24 mouse cellular contexts compared by ENCODE assay signal in the genomic region with DNA sequence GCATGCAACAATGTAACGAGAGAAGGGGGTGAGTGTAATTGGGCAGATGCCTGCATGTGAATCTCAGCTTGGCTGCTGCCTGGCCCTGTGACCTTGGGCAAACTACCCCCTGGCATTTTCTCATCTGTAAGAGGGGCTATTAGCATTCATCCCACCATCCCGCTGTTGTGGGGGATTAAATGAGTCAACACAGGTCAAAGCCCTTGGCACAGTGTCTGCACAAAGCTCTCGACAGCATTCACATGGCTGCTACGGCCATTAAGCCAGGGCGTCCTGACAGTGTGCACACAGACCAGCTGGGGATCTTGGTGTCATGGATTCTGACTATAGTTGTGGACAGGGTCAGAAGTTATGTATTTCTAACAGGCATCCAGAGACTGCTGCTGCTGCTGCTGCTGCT. TPM values are rescaled to one million over a fixed set of nuclear protein-coding genes. Genes with fewer than 3 reads are reported as not detected.
A peak's percentile ranks its signal among the peaks of the same experiment; 100 is the strongest.
DNase-seq lines count a peak whose midpoint lies in the region; ATAC-seq and TF ChIP-seq lines count a peak whose summit lies in the region.
"Had no signal": no experiment of that assay in that cellular context is flagged by ENCODE, and none has a peak within 500 bp of the region (broad histone marks: within the 10 kb centered on the region; RNA-seq: fewer than 3 reads in every experiment).

No protein-coding gene starts in this region.

- H3K9ac ChIP-seq in hindbrain, embryonic 11.5 days (ENCODE audit: low read depth, low read length) = no peak overlapping the region
- no peak overlapping the region for H3K9ac ChIP-seq in midbrain, embryonic 11.5 days (ENCODE audit: low read length)
- H3K9ac ChIP-seq in neural tube, embryonic 14.5 days (replicated peaks; ENCODE audit: low read depth, low read length) = no peak overlapping the region
- no peak overlapping the region for H3K9ac ChIP-seq in liver, postnatal 0 days (replicated peaks)
- H3K9ac ChIP-seq: embryonic facial prominence, embryonic 15.5 days; forebrain, embryonic 13.5 days had no signal

- no peaks in the 10 kb centered on the region for H3K36me3 ChIP-seq in hindbrain, embryonic 11.5 days (ENCODE audit: control insufficient read depth, insufficient read depth, low read length)
- no peaks in the 10 kb centered on the region for H3K36me3 ChIP-seq in midbrain, embryonic 11.5 days (ENCODE audit: control insufficient read depth, insufficient read depth, low read length)
- H3K36me3 ChIP-seq in neural tube, embryonic 14.5 days (ENCODE audit: control insufficient read depth, insufficient read depth, low read length) = no peaks in the 10 kb centered on the region
- H3K36me3 ChIP-seq in liver, postnatal 0 days (replicated peaks; ENCODE audit: insufficient read depth, low read length) = no peaks in the 10 kb centered on the region
- H3K36me3 ChIP-seq: embryonic facial prominence, embryonic 15.5 days had no signal

- ATAC-seq in hindbrain, embryonic 11.5 days (ENCODE audit: low FRiP score) = no peak
- ATAC-seq in midbrain, embryonic 11.5 days (ENCODE audit: low FRiP score) = peak; percentile 79
- 0 out of 2 replicates have a peak, but pooled peaks have one; percentile 22 for ATAC-seq in neural tube, embryonic 14.5 days (ENCODE audit: low read depth)
- no peak for ATAC-seq in megakaryocyte-erythroid progenitor cell, adult 5-6 weeks (replicated peaks; ENCODE audit: low FRiP score, low TSS enrichment, poor library complexity, severe bottlenecking)
- no peak for ATAC-seq in liver, postnatal 0 days
- ATAC-seq: intestine, postnatal 0 days had no signal

- no peak for TF ChIP-seq EP300 in liver, postnatal 0 days (IDR thresholded peaks at IDR 0.05; ENCODE audit: low read depth)

- WGBS in hindbrain, embryonic 11.5 days = 29% methylated on average over 5 of the region's 5 CpGs
- WGBS in midbrain, embryonic 11.5 days = 15% methylated on average over 5 of the region's 5 CpGs
- 17% methylated on average over 5 of the region's 5 CpGs for WGBS in neural tube, embryonic 14.5 days
- 59% methylated on average over 5 of the region's 5 CpGs for WGBS in liver, postnatal 0 days (ENCODE audit: insufficient replicate concordance)

- DNase-seq in embryo, embryonic 10 days (ENCODE audit: low spot score) = peak; percentile 17
- no peak for DNase-seq in embryo, embryonic 9.5 days (ENCODE audit: extremely low spot score)
- peak; percentile 37 for DNase-seq in hindbrain, embryonic 11.5 days (ENCODE audit: low spot score)
- peak; percentile 89 for DNase-seq in midbrain, embryonic 11.5 days (ENCODE audit: low spot score, missing footprints)
- DNase-seq in liver, postnatal 0 days = no peak
- no peak for DNase-seq in left cerebral cortex, adult 2 months (ENCODE audit: extremely low spot score in 1 of 2, low spot score in 2 of 2)
- DNase-seq: cerebellum, adult 2 months; thymus, postnatal 36 days had no signal

- no peaks in the 10 kb centered on the region for H3K9me3 ChIP-seq in hindbrain, embryonic 11.5 days (ENCODE audit: control insufficient read depth, low read length)
- H3K9me3 ChIP-seq in midbrain, embryonic 11.5 days (ENCODE audit: control insufficient read depth, low read length) = no peaks in the 10 kb centered on the region
- H3K9me3 ChIP-seq in neural tube, embryonic 14.5 days (ENCODE audit: control insufficient read depth, low read length) = no peaks in the 10 kb centered on the region
- H3K9me3 ChIP-seq in liver, postnatal 0 days (ENCODE audit: low read length) = no peaks in the 10 kb centered on the region
- H3K9me3 ChIP-seq: embryonic facial prominence, embryonic 15.5 days; forebrain, embryonic 13.5 days; megakaryocyte, embryonic 14.5 days had no signal

- H3K27ac ChIP-seq in hindbrain, embryonic 11.5 days (ENCODE audit: low read depth, low read length) = no peak overlapping the region
- peak overlapping the region; percentile 2; the same call in 1 of the 2 replicates for H3K27ac ChIP-seq in midbrain, embryonic 11.5 days (ENCODE audit: low read depth, low read length)
- H3K27ac ChIP-seq in neural tube, embryonic 14.5 days (ENCODE audit: low read depth, low read length) = no peak overlapping the region; the same call in 1 of the 2 replicates
- no peak overlapping the region for H3K27ac ChIP-seq in liver, postnatal 0 days (ENCODE audit: low read depth)
- no peak overlapping the region for H3K27ac ChIP-seq in left cerebral cortex, adult 2 months
- H3K27ac ChIP-seq: embryonic facial prominence, embryonic 15.5 days; forebrain, embryonic 13.5 days had no signal

- no peak overlapping the region for H3K4me2 ChIP-seq in hindbrain, embryonic 11.5 days (replicated peaks; ENCODE audit: low read depth, low read length)
- no peak overlapping the region for H3K4me2 ChIP-seq in midbrain, embryonic 11.5 days
- H3K4me2 ChIP-seq in neural tube, embryonic 14.5 days (ENCODE audit: low read depth, low read length) = no peak overlapping the region
- no peak overlapping the region for H3K4me2 ChIP-seq in liver, postnatal 0 days (ENCODE audit: low read depth, low read length)
- H3K4me2 ChIP-seq: embryonic facial prominence, embryonic 15.5 days; forebrain, embryonic 13.5 days had no signal

- no peaks in the 10 kb centered on the region for H3K27me3 ChIP-seq in hindbrain, embryonic 11.5 days (ENCODE audit: control insufficient read depth, insufficient read depth, low read length)
- no peaks in the 10 kb centered on the region for H3K27me3 ChIP-seq in midbrain, embryonic 11.5 days (ENCODE audit: control insufficient read depth, insufficient read depth, low read length)
- H3K27me3 ChIP-seq in neural tube, embryonic 14.5 days (ENCODE audit: control insufficient read depth, insufficient read depth, low read length) = no peaks in the 10 kb centered on the region
- no peaks in the 10 kb centered on the region for H3K27me3 ChIP-seq in liver, postnatal 0 days (ENCODE audit: insufficient read depth, low read length)

- H3K4me3 ChIP-seq in hindbrain, embryonic 11.5 days (ENCODE audit: low read depth, low read length) = no peak overlapping the region
- no peak overlapping the region for H3K4me3 ChIP-seq in midbrain, embryonic 11.5 days (ENCODE audit: low read depth, low read length)
- no peak overlapping the region for H3K4me3 ChIP-seq in neural tube, embryonic 14.5 days (ENCODE audit: low read depth, low read length)
- H3K4me3 ChIP-seq in liver, postnatal 0 days (ENCODE audit: low read depth, low read length) = no peak overlapping the region
- no peak overlapping the region for H3K4me3 ChIP-seq in left cerebral cortex, adult 2 months
- H3K4me3 ChIP-seq: embryonic facial prominence, embryonic 15.5 days; forebrain, embryonic 13.5 days; megakaryocyte, embryonic 14.5 days had no signal

- no peak for TF ChIP-seq CTCF in liver, postnatal 0 days (IDR thresholded peaks at IDR 0.05; ENCODE audit: low read depth)
- no peak for TF ChIP-seq CTCF in left cerebral cortex, adult 2 months (IDR thresholded peaks at IDR 0.05)

- intact Hi-C loops in left cerebral cortex, adult 2 months (cut with DNase I) = no loop called here

- H3K4me1 ChIP-seq in hindbrain, embryonic 11.5 days (replicated peaks; ENCODE audit: control insufficient read depth, insufficient read depth, low read length) = peaks cover 4% of the 10 kb centered on the region; the same call in 1 of the 2 replicates
- peaks cover 15% of the 10 kb centered on the region for H3K4me1 ChIP-seq in midbrain, embryonic 11.5 days (ENCODE audit: control insufficient read depth, insufficient read depth, low read length)
- peaks cover 13% of the 10 kb centered on the region; the same call in 1 of the 2 replicates for H3K4me1 ChIP-seq in neural tube, embryonic 14.5 days (ENCODE audit: control insufficient read depth, insufficient read depth, low read length)
- no peaks in the 10 kb centered on the region for H3K4me1 ChIP-seq in liver, postnatal 0 days (ENCODE audit: insufficient read depth)
- H3K4me1 ChIP-seq: megakaryocyte, embryonic 14.5 days had no signal

RNA-seq across cellular contexts. Expression of a gene that starts 21.4 kb away (rescaled TPM):
- polyA plus RNA-seq in hindbrain, embryonic 11.5 days (2014; fragmentation: Nextera tagmentation; extraction: Ambion mirVana) = not detected in 2 replicates
- polyA plus RNA-seq in midbrain, embryonic 11.5 days (2014; fragmentation: Nextera tagmentation; extraction: Ambion mirVana) = not detected in 2 replicates
- 0.11 and 0.32 TPM in 2 replicates for polyA plus RNA-seq in neural tube, embryonic 14.5 days (2014; fragmentation: Nextera tagmentation; extraction: Ambion mirVana)
- total RNA-seq in megakaryocyte-erythroid progenitor cell, adult 5-6 weeks (2014; fragmentation: Nextera tagmentation) = not detected in 2 replicates
- not detected in 2 replicates for total RNA-seq in megakaryocyte-erythroid progenitor cell, adult 5-6 weeks (2017)
- not detected in 2 replicates for polyA plus RNA-seq in liver, postnatal 0 days (2015; fragmentation: Nextera tagmentation; extraction: Ambion mirVana)
- total RNA-seq in left cerebral cortex, adult 2 months (2021) = under 1 TPM in 1 of 2 experiments, not detected in 1; 0.28 TPM
- total RNA-seq: common myeloid progenitor, adult 5-6 weeks; heart, postnatal 4 days; MEL had no signal
- polyA plus RNA-seq: embryonic facial prominence, embryonic 15.5 days; forebrain, embryonic 13.5 days; gonadal fat pad, adult 2 months; heart, embryonic 14.5 days; intestine, postnatal 0 days; kidney, embryonic 16.5 days; limb, embryonic 14.5 days; liver, embryonic 16.5 days; testis, adult 2 months had no signal

RNA-seq across cellular contexts. Expression of a gene that starts 43.6 kb away (rescaled TPM):
- polyA plus RNA-seq in hindbrain, embryonic 11.5 days (2014; fragmentation: Nextera tagmentation; extraction: Ambion mirVana) = 0.68 and 0.71 TPM in 2 replicates
- polyA plus RNA-seq in midbrain, embryonic 11.5 days (2014; fragmentation: Nextera tagmentation; extraction: Ambion mirVana) = 0.62 and 1.1 TPM in 2 replicates
- polyA plus RNA-seq in neural tube, embryonic 14.5 days (2014; fragmentation: Nextera tagmentation; extraction: Ambion mirVana) = 6.1 and 8.3 TPM in 2 replicates
- total RNA-seq in megakaryocyte-erythroid progenitor cell, adult 5-6 weeks (2014; fragmentation: Nextera tagmentation) = not detected in 2 replicates
- total RNA-seq in megakaryocyte-erythroid progenitor cell, adult 5-6 weeks (2017) = not detected in 2 replicates
- 1.1 and 1.4 TPM in 2 replicates for polyA plus RNA-seq in liver, postnatal 0 days (2015; fragmentation: Nextera tagmentation; extraction: Ambion mirVana)
- 10 to 100 TPM; 85.4 to 89.5 TPM for total RNA-seq in left cerebral cortex, adult 2 months (2021)
- total RNA-seq: common myeloid progenitor, adult 5-6 weeks; MEL had no signal

RNA-seq across cellular contexts. Expression of a gene that starts 54.2 kb away (rescaled TPM):
- polyA plus RNA-seq in hindbrain, embryonic 11.5 days (2014; fragmentation: Nextera tagmentation; extraction: Ambion mirVana) = 0.17 and 0.19 TPM in 2 replicates
- 0.40 and 0.54 TPM in 2 replicates for polyA plus RNA-seq in midbrain, embryonic 11.5 days (2014; fragmentation: Nextera tagmentation; extraction: Ambion mirVana)
- 0.19 and 0.40 TPM in 2 replicates for polyA plus RNA-seq in neural tube, embryonic 14.5 days (2014; fragmentation: Nextera tagmentation; extraction: Ambion mirVana)
- total RNA-seq in megakaryocyte-erythroid progenitor cell, adult 5-6 weeks (2014; fragmentation: Nextera tagmentation) = not detected in 2 replicates
- total RNA-seq in megakaryocyte-erythroid progenitor cell, adult 5-6 weeks (2017) = not detected in 2 replicates
- polyA plus RNA-seq in liver, postnatal 0 days (2015; fragmentation: Nextera tagmentation; extraction: Ambion mirVana) = 0.06 TPM in 1 of 2 replicates, not detected in the other
- under 1 TPM; 0.19 to 0.38 TPM for total RNA-seq in left cerebral cortex, adult 2 months (2021)
- total RNA-seq: common myeloid progenitor, adult 5-6 weeks; layer of hippocampus, adult 18-20 months; MEL had no signal
- polyA plus RNA-seq: intestine, postnatal 0 days had no signal

Comparison
In these comparisons a context has a peak if more than half of its experiments do, and no peak if none do; other contexts are left out.
1. DNase-seq: peak in embryo, embryonic 10 days (single experiment), hindbrain, embryonic 11.5 days (single experiment) and midbrain, embryonic 11.5 days (single experiment); none in embryo, embryonic 9.5 days (single experiment), liver, postnatal 0 days (single experiment) and left cerebral cortex, adult 2 months (0 of 2).
2. ATAC-seq: peak in midbrain, embryonic 11.5 days (single experiment) and neural tube, embryonic 14.5 days (single experiment); none in hindbrain, embryonic 11.5 days (single experiment), megakaryocyte-erythroid progenitor cell, adult 5-6 weeks (single experiment) and liver, postnatal 0 days (single experiment).